Mouse (Mus musculus) cerebellum, adult 2 months (tissue): ENCODE data around the gene Foxo3.

Experiments used
- CTCF ChIP-seq: fragments of 200-500 bp; IDR thresholded peaks from 2 replicates; pipeline ENCODE4 v1.5.1; 2011; ENCODE audit warnings: low read depth, mild to moderate bottlenecking, control low read depth, low read length, moderate library complexity, borderline replicate concordance; ENCODE audit not compliant: insufficient read depth
- POLR2A ChIP-seq: fragments of 200-500 bp; IDR thresholded peaks from 2 replicates; pipeline ENCODE4 v1.6.1; 2011; ENCODE audit warnings: low read length, control low read depth, borderline replicate concordance; ENCODE audit not compliant: insufficient read depth

- TF ChIP-seq POLR2A (no peak), CTCF (no peak)
Observed at GRCm38 (mm10) chr10:42247125-42247816, 29.3 kb downstream of the Foxo3 start.
